Mouse (Mus musculus): ENCODE data around the gene Pdgfc. TPM values are rescaled to one million over a fixed set of nuclear protein-coding genes. Genes with fewer than 3 reads are reported as not detected.
"Not testable (repeated sequence)": the region's sequence is repeated elsewhere in the genome, so short reads cannot be mapped to it uniquely, and the experiment has no call there.

The Pdgfc gene
- polyA plus RNA-seq, 1 experiment from 2014 or later = 0.86 TPM

DNA sequence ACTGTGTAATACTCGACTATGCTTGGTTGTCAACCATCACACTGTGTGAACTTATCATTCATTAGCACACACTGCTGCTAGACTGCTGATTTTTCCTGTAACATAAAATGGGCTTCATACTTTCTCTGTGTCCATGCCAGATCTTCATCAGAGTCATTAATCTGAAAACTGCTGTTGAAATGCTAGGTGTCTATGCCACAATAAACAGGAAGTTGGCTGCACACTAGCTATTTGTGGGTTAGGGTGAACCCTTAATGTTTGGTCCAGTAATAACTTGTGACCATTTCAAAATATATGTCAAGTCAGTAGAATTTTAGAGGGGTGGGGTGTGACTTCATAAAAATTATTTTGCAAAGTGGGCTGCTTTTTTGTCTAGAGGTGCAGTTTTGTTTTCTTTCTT lies 84.4 kb downstream of the Pdgfc start:
- no peaks in the 10 kb centered on the region for H3K27me3 ChIP-seq
- no peaks in the 10 kb centered on the region for H3K4me1 ChIP-seq (replicated peaks)
- no peaks in the 10 kb centered on the region for H3K36me3 ChIP-seq
- H3K9ac ChIP-seq = no peak overlapping the region
- no peaks in the 10 kb centered on the region for H3K9me3 ChIP-seq (replicated peaks)
- no peak for DNase-seq
- no peak overlapping the region for H3K27ac ChIP-seq
- no peak overlapping the region for H3K4me2 ChIP-seq
- no peak for ATAC-seq (ENCODE audit: low read depth)
- no peak overlapping the region for H3K4me3 ChIP-seq (replicated peaks)
- 42% methylated on average over 1 of the region's 1 CpGs for WGBS (ENCODE audit: insufficient replicate concordance)

DNA sequence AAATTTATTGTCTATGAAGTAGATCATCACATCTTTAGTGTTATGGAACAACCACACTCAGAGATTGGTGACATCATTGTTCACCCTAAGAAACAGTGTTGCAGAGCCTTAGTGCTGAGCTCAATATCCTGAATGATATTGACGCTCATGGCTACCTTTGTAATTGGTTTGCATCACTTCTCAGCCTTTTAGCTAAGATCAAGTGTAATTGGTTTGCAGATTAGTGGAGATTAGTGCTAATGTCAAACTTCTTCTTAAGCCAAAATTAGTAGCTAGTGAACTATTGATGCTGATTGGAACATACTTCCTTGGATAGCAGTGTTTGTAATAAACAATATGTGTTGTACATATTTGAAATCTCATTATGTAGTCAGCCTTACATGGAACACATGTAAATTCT lies 85.5 kb downstream of the Pdgfc start:
- Histone ChIP-seq H3K4me2 (no peak overlapping the region), H3K9me3 (replicated peaks) (no peaks in the 10 kb centered on the region), H3K4me1 (replicated peaks) (no peaks in the 10 kb centered on the region), H3K9ac (no peak overlapping the region), H3K27me3 (no peaks in the 10 kb centered on the region), H3K36me3 (no peaks in the 10 kb centered on the region), H3K4me3 (replicated peaks) (no peak overlapping the region), H3K27ac (no peak overlapping the region)
- 71% methylated on average over 1 of the region's 1 CpGs for WGBS (ENCODE audit: insufficient replicate concordance)
- no peak for DNase-seq
- no peak for ATAC-seq (ENCODE audit: low read depth)

DNA sequence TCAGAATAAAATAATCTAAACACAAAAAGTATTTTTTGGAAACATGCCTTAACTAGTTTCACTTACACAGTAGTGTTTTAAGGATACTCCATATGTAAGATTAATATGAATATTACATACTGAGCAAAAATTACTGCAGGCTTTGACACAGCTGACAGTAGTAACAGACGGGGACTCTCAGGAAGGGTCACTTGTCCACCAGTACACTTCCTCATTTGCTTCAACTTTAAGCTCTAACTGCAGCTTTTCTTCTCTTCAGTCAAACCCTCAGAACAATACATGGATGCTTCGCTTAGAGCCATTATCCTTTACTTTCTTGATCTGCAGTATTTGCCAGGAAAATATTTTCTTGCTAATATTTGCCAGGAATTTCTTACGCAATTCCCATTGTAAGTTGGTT lies 87.2 kb downstream of the Pdgfc start:
- no peak overlapping the region for H3K27ac ChIP-seq
- no peaks in the 10 kb centered on the region for H3K27me3 ChIP-seq
- DNase-seq (no peak), ATAC-seq (ENCODE audit: low read depth) (no peak)
- no peaks in the 10 kb centered on the region for H3K9me3 ChIP-seq (replicated peaks)
- 52% methylated on average over 3 of the region's 3 CpGs for WGBS (ENCODE audit: insufficient replicate concordance)
- H3K4me2 ChIP-seq = no peak overlapping the region
- no peaks in the 10 kb centered on the region for H3K4me1 ChIP-seq (replicated peaks)
- H3K9ac ChIP-seq = no peak overlapping the region
- no peak overlapping the region for H3K4me3 ChIP-seq (replicated peaks)
- no peaks in the 10 kb centered on the region for H3K36me3 ChIP-seq

DNA sequence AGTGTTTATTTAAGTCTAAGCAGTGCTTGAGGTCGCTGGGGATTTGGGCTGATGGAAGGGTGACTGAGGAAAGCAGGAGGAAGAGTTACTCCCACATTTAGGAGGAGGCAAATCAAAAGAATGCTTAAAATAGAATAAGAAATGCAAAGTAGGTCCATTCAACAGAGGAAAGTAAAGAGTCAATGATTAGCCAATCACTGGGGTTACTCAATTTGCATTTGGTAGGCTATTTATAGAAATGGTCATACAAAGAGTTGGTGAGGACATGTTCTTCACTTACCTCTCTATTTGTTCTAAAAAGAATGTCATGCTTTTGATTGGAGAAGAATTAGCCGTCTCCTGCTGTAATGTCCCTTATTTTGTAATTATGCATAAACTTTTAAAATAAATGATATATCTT lies 90.8 kb downstream of the Pdgfc start:
- DNase-seq (no peak), ATAC-seq (ENCODE audit: low read depth) (no peak)
- no peaks in the 10 kb centered on the region for H3K4me1 ChIP-seq (replicated peaks)
- no peak overlapping the region for H3K27ac ChIP-seq
- no peaks in the 10 kb centered on the region for H3K9me3 ChIP-seq (replicated peaks)
- H3K4me3 ChIP-seq (replicated peaks) = no peak overlapping the region
- no peak overlapping the region for H3K4me2 ChIP-seq
- H3K27me3 ChIP-seq = no peaks in the 10 kb centered on the region
- WGBS (ENCODE audit: insufficient replicate concordance) = 38% methylated on average over 2 of the region's 2 CpGs
- H3K36me3 ChIP-seq = no peaks in the 10 kb centered on the region
- H3K9ac ChIP-seq = no peak overlapping the region

DNA sequence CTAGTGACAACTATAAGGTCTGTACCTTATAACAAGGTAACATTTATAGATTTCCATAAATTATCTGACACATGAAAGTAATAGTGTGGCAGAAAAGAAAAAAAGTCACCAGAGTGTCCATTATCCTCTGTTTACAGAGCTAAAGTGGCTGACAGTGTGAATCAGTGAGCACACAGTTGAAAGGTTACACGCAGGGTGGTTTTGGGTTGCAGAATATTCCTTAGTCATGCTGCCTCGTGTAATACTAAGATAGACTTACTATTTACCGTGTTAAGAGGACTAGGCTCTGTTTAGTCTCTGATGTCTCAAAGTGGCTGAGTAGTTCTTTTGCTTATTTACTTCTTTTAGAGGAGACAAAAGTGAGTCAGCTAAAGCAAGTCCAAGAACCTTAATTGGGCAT lies 100.8 kb downstream of the Pdgfc start:
- no peaks in the 10 kb centered on the region for H3K9me3 ChIP-seq (replicated peaks)
- ATAC-seq (ENCODE audit: low read depth) = no peak
- no peak overlapping the region for H3K4me3 ChIP-seq (replicated peaks)
- no peaks in the 10 kb centered on the region for H3K36me3 ChIP-seq
- H3K27ac ChIP-seq = no peak overlapping the region
- no peak overlapping the region for H3K4me2 ChIP-seq
- H3K9ac ChIP-seq = no peak overlapping the region
- no peak for DNase-seq
- no peaks in the 10 kb centered on the region for H3K4me1 ChIP-seq (replicated peaks)
- H3K27me3 ChIP-seq = no peaks in the 10 kb centered on the region
- WGBS (ENCODE audit: insufficient replicate concordance) = 62% methylated on average over 3 of the region's 3 CpGs

DNA sequence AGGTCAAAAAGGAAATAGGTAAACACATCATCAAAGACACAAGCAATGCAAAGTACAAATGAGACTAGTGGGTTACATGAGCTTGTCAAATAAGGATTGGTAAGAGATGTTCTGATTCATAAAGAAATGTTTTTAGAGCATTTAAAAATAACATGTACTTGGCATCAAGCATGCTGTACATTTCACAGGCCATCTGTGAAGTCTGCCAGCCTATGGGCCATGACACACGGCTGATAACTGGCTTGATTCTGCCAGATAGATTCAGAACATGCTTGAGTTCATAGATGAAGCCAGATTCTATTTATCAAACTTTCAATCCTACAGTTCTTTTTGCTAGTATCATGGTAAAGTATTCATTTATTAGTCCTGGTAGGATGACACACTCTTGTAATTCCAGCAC lies 101.8 kb downstream of the Pdgfc start:
- H3K4me1 ChIP-seq (replicated peaks); DNase-seq; H3K36me3 ChIP-seq; H3K27ac ChIP-seq; ATAC-seq (ENCODE audit: low read depth); H3K9ac ChIP-seq; H3K4me3 ChIP-seq (replicated peaks); H3K4me2 ChIP-seq; H3K27me3 ChIP-seq; H3K9me3 ChIP-seq (replicated peaks): not testable (repeated sequence)
- 49% methylated on average over 1 of the region's 1 CpGs for WGBS (ENCODE audit: insufficient replicate concordance)

DNA sequence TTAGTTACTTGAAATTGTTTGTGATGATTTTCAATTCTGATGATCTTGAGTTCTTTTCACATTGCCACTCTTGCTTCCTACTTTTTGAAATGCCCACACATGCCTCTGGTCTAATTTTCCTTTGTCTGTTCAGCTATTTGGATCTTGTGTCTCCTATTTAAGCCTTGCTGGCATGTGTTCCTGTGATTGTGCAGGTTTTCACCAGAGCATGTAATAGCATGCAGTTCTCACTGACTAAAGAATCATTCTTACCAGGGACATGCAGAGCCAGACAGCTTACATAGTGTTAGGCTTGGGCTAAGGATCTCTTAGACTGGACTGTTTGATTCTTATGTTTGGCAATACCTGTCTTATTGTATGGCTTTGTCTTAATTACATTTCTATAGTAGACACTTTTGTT lies 107.5 kb downstream of the Pdgfc start:
- no peak overlapping the region for H3K9ac ChIP-seq
- H3K36me3 ChIP-seq = no peaks in the 10 kb centered on the region
- H3K9me3 ChIP-seq (replicated peaks) = no peaks in the 10 kb centered on the region
- DNase-seq (no peak), ATAC-seq (ENCODE audit: low read depth) (no peak)
- no peak overlapping the region for H3K4me2 ChIP-seq
- no peaks in the 10 kb centered on the region for H3K4me1 ChIP-seq (replicated peaks)
- no peak overlapping the region for H3K27ac ChIP-seq
- H3K4me3 ChIP-seq (replicated peaks) = no peak overlapping the region
- no peaks in the 10 kb centered on the region for H3K27me3 ChIP-seq

DNA sequence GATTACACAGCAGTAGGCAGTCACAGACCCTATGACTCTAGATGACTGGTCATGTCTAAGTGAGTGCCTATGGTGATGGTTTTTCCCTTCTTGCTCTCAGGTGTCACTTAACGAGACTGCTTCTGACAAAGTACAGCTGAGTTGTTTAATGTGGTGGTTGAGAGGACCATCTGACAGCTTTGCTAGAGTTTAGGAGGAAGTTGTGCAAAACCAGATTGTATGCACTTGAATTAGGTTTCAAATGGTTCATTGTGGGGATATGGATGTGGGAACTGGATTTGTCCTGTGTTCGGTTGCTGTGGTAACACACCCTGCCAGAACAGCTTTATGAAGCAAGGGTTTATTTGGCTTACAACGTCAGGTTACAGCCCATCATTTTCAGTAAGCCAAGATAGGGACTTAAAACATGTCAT lies 112.9 kb downstream of the Pdgfc start:
- H3K4me1 ChIP-seq (replicated peaks) = no peaks in the 10 kb centered on the region
- H3K36me3 ChIP-seq = no peaks in the 10 kb centered on the region
- no peaks in the 10 kb centered on the region for H3K9me3 ChIP-seq (replicated peaks)
- no peak overlapping the region for H3K27ac ChIP-seq
- WGBS (ENCODE audit: insufficient replicate concordance) = 46% methylated on average over 3 of the region's 3 CpGs
- H3K4me2 ChIP-seq = no peak overlapping the region
- no peaks in the 10 kb centered on the region for H3K27me3 ChIP-seq
- no peak overlapping the region for H3K9ac ChIP-seq
- H3K4me3 ChIP-seq (replicated peaks) = no peak overlapping the region
- DNase-seq = no peak
- no peak for ATAC-seq (ENCODE audit: low read depth)

DNA sequence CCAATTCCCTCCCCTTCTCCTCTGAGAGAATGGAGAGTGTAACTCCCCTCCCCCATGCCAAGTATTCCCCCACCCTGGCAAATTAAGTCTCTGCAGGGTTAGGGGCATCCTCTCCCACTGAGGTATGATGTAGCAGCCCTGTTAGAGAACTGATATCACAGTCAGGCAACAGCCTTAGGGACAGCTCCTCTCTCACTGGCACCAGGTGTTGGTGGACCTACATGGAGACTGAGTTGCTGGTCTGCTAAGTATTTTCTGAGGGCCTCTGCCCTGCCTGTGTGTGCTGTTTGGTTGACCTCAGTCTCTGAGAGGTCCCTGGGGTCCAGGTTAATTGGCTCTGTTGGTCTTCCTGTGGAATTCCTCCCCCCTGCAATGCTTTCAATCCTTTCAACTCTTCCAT lies 114.0 kb downstream of the Pdgfc start:
- ATAC-seq (ENCODE audit: low read depth) = no peak

DNA sequence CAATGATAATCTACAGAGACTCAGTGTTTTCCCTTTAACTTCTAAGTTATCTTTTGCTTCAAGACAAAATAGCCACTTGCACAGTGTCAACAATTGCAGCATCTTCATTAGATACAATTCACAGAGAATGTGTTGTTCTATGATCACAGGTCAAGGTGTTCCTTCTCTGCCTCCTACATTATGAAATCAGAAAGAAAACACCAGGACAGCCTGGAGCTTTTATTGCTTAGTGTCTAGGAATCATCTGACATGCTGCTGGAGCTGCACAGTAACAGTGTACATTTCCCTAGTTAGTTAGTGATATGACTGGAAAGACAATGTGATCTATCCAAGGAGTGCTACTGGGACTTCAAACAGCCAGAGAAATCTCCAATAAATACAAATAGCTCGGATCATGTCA lies 118.2 kb downstream of the Pdgfc start:
- Histone ChIP-seq H3K9ac (no peak overlapping the region), H3K4me3 (replicated peaks) (no peak overlapping the region), H3K9me3 (replicated peaks) (no peaks in the 10 kb centered on the region), H3K27me3 (no peaks in the 10 kb centered on the region), H3K4me1 (replicated peaks) (no peaks in the 10 kb centered on the region), H3K4me2 (no peak overlapping the region), H3K27ac (no peak overlapping the region), H3K36me3 (no peaks in the 10 kb centered on the region)
- DNase-seq (no peak), ATAC-seq (ENCODE audit: low read depth) (no peak)
- 32% methylated on average over 1 of the region's 1 CpGs for WGBS (ENCODE audit: insufficient replicate concordance)

More for the DNA sequence above, 114.0 kb downstream of the Pdgfc start:
- Histone ChIP-seq H3K9me3 (replicated peaks) (no peaks in the 10 kb centered on the region), H3K9ac (no peak overlapping the region), H3K27me3 (no peaks in the 10 kb centered on the region), H3K27ac (no peak overlapping the region), H3K4me3 (replicated peaks) (no peak overlapping the region), H3K36me3 (no peaks in the 10 kb centered on the region), H3K4me2 (no peak overlapping the region), H3K4me1 (replicated peaks) (no peaks in the 10 kb centered on the region)
- DNase-seq = no peak

DNA sequence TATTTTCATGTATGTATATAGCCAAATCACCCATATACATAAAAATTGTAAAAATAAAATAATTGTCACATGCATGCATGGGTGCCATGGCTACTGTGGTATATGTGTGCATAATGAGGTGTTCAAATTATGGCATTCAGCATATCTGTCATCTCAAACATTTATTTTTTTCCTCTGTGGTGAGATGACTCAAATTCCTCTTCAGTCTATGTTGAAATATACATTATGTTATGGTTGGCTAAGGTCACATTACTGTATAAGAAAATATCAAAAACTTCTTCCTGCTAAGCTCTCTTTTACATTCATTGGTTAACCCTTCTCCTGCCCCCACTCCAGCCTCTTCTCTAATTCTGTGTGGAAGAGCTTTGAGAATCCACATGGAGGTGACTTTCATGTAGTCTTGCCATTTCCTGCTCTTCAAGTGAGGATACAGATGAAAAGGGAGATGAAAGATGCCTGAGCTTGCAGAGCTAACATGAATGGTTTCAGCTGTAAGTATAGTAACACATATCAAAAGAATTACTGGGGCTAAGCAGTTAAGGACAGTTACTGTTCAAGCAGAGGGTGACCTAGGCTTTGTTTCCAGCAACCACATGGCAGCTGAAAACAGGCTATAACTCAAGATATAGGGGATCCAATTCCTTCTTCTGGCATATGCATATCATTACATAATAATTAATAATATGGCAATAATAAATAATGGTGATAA lies 124.4 kb downstream of the Pdgfc start:
- Histone ChIP-seq H3K27ac (no peak overlapping the region), H3K36me3 (no peaks in the 10 kb centered on the region), H3K27me3 (no peaks in the 10 kb centered on the region), H3K4me1 (replicated peaks) (no peaks in the 10 kb centered on the region), H3K9ac (no peak overlapping the region), H3K9me3 (replicated peaks) (no peaks in the 10 kb centered on the region), H3K4me3 (replicated peaks) (no peak overlapping the region), H3K4me2 (no peak overlapping the region)
- ATAC-seq (ENCODE audit: low read depth) (no peak), DNase-seq (no peak)

DNA sequence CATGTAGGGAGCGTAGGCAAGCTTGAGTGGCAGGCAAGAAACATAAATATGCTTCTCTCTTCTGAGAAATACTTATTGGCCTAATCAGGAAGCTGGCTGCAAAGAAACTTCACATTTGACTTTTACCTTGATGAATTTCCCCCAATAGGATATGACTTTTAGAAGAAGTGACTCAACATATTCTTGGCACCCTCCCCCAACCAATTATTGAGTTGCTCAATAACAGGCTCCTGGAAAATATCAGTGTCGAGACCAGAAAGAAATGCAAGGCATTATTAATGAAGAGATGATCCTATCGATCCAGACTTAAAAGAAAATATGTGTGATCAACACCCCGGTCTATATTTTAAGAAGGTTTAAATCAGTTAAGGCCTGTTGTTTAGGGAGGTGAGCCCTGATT lies 125.9 kb downstream of the Pdgfc start:
- H3K4me1 ChIP-seq (replicated peaks) = no peaks in the 10 kb centered on the region
- no peak overlapping the region for H3K9ac ChIP-seq
- H3K4me3 ChIP-seq (replicated peaks) = no peak overlapping the region
- DNase-seq (no peak), ATAC-seq (ENCODE audit: low read depth) (no peak)
- no peak overlapping the region for H3K4me2 ChIP-seq
- no peaks in the 10 kb centered on the region for H3K27me3 ChIP-seq
- H3K27ac ChIP-seq = no peak overlapping the region
- H3K36me3 ChIP-seq = no peaks in the 10 kb centered on the region
- WGBS (ENCODE audit: insufficient replicate concordance) = 71% methylated on average over 4 of the region's 4 CpGs
- no peaks in the 10 kb centered on the region for H3K9me3 ChIP-seq (replicated peaks)

Data from liver, embryonic 13.5 days (tissue).